Mouse (Mus musculus) midbrain, embryonic 15.5 days (tissue): Measurements from ENCODE around the gene Fbxw7. TPM values are rescaled to one million over a fixed set of nuclear protein-coding genes. Genes with fewer than 3 reads are reported as not detected.
A peak's percentile ranks its signal among the peaks of the same experiment; 100 is the strongest.

Experiments used
- ATAC-seq: fragments of 200-750 bp; cut with Nextera tagmentation; replicated peaks from 2 replicates; pipeline ENCODE4 v1.8.0; 2017; ENCODE audit warnings: moderate TSS enrichment
- H3K27ac ChIP-seq: fragments of 300-500 bp; sonication (generic); 2 replicates; pipeline ENCODE4 v1.5.1; 2015; ENCODE audit warnings: mild to moderate bottlenecking, inconsistent platforms
- H3K27me3 ChIP-seq: fragments of 300-500 bp; sonication (generic); replicated peaks from 2 replicates; pipeline ENCODE4 v1.6.1; 2015; ENCODE audit warnings: inconsistent platforms
- H3K36me3 ChIP-seq: fragments of 300-500 bp; sonication (generic); replicated peaks from 2 replicates; pipeline ENCODE4 v1.6.1; 2015; ENCODE audit warnings: inconsistent platforms
- H3K4me1 ChIP-seq: fragments of 300-500 bp; sonication (generic); 2 replicates; pipeline ENCODE4 v1.6.1; 2015; ENCODE audit warnings: inconsistent platforms
- H3K4me2 ChIP-seq: fragments of 300-500 bp; sonication (generic); 2 replicates; pipeline ENCODE4 v1.6.1; 2015; ENCODE audit warnings: inconsistent platforms, mild to moderate bottlenecking, moderate library complexity
- H3K4me3 ChIP-seq: fragments of 300-500 bp; sonication (generic); 2 replicates; pipeline ENCODE4 v1.5.1; 2015; ENCODE audit warnings: mild to moderate bottlenecking, inconsistent platforms
- H3K9ac ChIP-seq: fragments of 300-500 bp; sonication (generic); 2 replicates; pipeline ENCODE4 v1.6.1; 2015; ENCODE audit warnings: mild to moderate bottlenecking, inconsistent platforms
- H3K9me3 ChIP-seq: fragments of 300-500 bp; sonication (generic); 2 replicates; pipeline ENCODE4 v1.6.1; 2016; ENCODE audit warnings: inconsistent platforms
- WGBS: fragments of 180-500 bp; shearing (Covaris S2); methylation state at CpG from one replicate; pipeline ENCODE4 v1.1.7; 2015; ENCODE audit warnings: mixed read lengths; 5-methylcytosine and 5-hydroxymethylcytosine counted together
- polyA plus RNA-seq: library from polyadenylated mRNA; unstranded; fragments of >200 nt; fragmentation: Nextera tagmentation; extraction: Ambion mirVana; gene quantifications from 2 replicates; pipeline ENCODE4 v1.2.1, GENCODE M21; 2015

Gene Fbxw7
- polyA plus RNA-seq, 1 experiment from 2014 or later, result 28.1 TPM

DNA sequence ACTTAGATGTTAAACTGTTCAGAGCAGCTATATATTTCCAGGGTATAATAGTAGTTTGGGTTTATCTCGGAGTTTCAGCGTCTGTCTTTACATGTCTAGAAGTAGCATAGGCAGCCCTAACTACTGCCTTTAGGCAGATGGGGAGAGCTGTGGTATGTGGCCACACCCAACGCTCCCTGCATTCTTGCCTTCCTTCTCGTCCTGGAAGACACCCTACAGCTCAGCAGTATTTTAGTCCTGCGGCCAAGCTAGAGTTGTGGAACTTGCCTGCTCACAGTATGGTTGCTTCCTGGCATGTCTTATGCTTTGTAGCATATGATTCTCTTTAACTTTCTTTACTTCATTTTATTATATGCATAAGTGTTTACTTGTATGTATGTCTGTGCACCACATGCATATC lies 156.5 kb downstream of the Fbxw7 start:
- WGBS, result 92% methylated on average over 5 of the region's 5 CpGs

DNA sequence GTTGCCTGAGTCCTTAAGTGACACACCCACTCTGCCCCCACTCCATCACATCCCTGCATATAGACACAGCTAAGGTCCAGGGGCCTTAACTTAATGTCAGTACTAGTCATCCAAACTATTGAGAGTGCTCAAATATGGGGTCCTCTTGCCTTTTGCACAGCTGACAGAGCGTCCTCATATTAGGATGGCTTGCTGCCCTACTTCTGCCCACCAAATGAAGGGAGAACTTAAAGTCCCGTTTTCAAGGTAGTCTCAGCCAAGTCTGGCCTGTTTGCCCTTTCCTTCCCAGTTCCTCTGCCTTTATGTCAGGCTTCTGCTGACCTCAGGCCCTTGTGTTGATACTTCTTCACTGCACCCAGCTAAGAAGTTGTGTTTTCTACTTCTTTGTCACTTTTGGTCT lies 157.8 kb downstream of the Fbxw7 start:
- Histone ChIP-seq H3K4me1 (no peaks in the 10 kb centered on the region), H3K9me3 (no peaks in the 10 kb centered on the region), H3K36me3 (0 out of 2 replicates have a peak, but pooled peaks cover 23% of the 10 kb centered on the region), H3K27me3 (no peaks in the 10 kb centered on the region), H3K4me2 (no peak overlapping the region), H3K27ac (no peak overlapping the region), H3K9ac (no peak overlapping the region), H3K4me3 (no peak overlapping the region)
- 92% methylated on average over 2 of the region's 2 CpGs for WGBS
- ATAC-seq, result no peak

More for the DNA sequence above, 156.5 kb downstream of the Fbxw7 start:
- Histone ChIP-seq H3K36me3 (0 out of 2 replicates have a peak, but pooled peaks cover 23% of the 10 kb centered on the region), H3K9ac (no peak overlapping the region), H3K27me3 (no peaks in the 10 kb centered on the region), H3K4me3 (no peak overlapping the region), H3K4me2 (no peak overlapping the region), H3K27ac (no peak overlapping the region), H3K9me3 (no peaks in the 10 kb centered on the region), H3K4me1 (no peaks in the 10 kb centered on the region)
- ATAC-seq, result no peak

DNA sequence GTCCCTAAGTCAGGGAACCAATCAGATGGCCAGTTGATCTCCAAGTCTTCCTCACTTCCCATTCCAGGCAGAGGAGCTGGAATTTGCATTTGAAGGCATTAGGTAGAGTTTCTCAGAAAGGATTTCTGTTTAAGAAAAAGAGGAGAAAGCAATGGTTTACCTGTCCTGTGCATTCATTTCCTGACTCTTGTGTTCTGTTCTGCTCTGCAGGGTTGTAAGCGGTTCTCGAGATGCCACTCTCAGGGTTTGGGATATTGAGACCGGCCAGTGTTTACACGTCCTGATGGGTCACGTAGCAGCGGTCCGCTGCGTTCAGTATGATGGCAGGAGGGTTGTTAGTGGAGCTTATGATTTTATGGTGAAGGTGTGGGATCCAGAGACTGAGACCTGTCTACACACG lies 159.1 kb downstream of the Fbxw7 start:
- Histone ChIP-seq H3K9ac (no peak overlapping the region), H3K36me3 (0 out of 2 replicates have a peak, but pooled peaks cover 20% of the 10 kb centered on the region), H3K4me1 (no peaks in the 10 kb centered on the region), H3K27ac (no peak overlapping the region), H3K4me2 (no peak overlapping the region), H3K4me3 (no peak overlapping the region), H3K27me3 (no peaks in the 10 kb centered on the region), H3K9me3 (no peaks in the 10 kb centered on the region)
- no peak for ATAC-seq
- WGBS, result 78% methylated on average over 9 of the region's 9 CpGs

- WGBS, result 77% methylated on average over 11 of the region's 11 CpGs
- Histone ChIP-seq H3K4me3 (no peak overlapping the region), H3K4me2 (no peak overlapping the region), H3K9me3 (no peaks in the 10 kb centered on the region), H3K27me3 (no peaks in the 10 kb centered on the region), H3K9ac (no peak overlapping the region), H3K4me1 (no peaks in the 10 kb centered on the region), H3K27ac (no peak overlapping the region), H3K36me3 (no peaks in the 10 kb centered on the region)
- ATAC-seq, result no peak
Observed at GRCm38 (mm10) chr3:84978676-84979075, 163.6 kb downstream of the Fbxw7 start.

DNA sequence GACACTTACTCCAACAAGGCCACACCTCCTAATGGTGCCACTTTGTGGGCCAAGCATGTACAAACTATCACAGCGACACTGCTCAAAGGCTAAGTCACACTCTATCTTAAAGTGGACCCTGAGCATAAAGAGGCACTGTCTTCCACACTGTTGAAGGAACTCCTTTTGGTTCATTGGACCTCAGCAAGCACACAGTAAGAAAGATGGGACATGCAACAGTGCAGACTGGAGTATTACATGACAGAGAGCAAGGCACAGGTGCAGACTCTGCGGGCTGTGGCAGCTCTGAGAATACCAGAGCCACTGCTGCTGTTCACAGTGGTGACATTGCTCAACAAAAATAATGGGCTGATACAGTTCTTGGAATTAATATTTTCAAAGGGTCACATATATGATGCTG lies 165.1 kb downstream of the Fbxw7 start:
- WGBS, result over 99% methylated on average over 2 of the region's 2 CpGs
- H3K9ac ChIP-seq, result no peak overlapping the region
- H3K4me1 ChIP-seq, result no peaks in the 10 kb centered on the region
- H3K4me3 ChIP-seq, result no peak overlapping the region
- no peak overlapping the region for H3K4me2 ChIP-seq
- no peaks in the 10 kb centered on the region for H3K9me3 ChIP-seq
- no peak for ATAC-seq
- no peaks in the 10 kb centered on the region for H3K27me3 ChIP-seq
- H3K36me3 ChIP-seq, result no peaks in the 10 kb centered on the region
- H3K27ac ChIP-seq, result no peak overlapping the region

- ATAC-seq, result no peak
- H3K4me2 ChIP-seq, result no peak overlapping the region
- 74% methylated on average over 4 of the region's 4 CpGs for WGBS
- no peak overlapping the region for H3K27ac ChIP-seq
- H3K4me1 ChIP-seq, result no peaks in the 10 kb centered on the region
- no peaks in the 10 kb centered on the region for H3K9me3 ChIP-seq
- no peaks in the 10 kb centered on the region for H3K27me3 ChIP-seq
- no peak overlapping the region for H3K9ac ChIP-seq
- H3K36me3 ChIP-seq, result no peaks in the 10 kb centered on the region
- no peak overlapping the region for H3K4me3 ChIP-seq
Observed at GRCm38 (mm10) chr3:84982688-84983087, 167.6 kb downstream of the Fbxw7 start.

GRCm38 (mm10) chr3:84985121-84985625 lies 170.1 kb downstream of the Fbxw7 start:
- ATAC-seq, result no peak
- H3K27ac ChIP-seq, result no peak overlapping the region

DNA sequence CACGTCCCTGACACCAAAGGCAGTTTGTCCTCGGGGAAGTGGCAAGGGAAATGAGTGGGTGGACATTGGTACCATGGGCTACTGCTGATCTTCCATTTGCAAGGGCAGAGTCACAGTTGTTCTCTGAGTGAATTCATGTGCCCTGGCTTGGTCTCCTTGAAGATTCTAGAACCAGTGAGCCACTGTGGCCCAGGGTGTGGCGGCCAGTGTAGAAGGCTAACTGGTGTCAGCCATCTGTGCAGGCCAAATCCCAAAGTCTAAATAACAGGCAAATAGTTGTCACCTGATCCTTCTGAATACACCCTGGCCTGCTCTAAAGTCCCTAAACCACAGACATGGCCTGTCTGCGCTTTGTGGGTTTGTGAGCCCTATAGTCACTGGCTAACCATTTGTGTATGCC lies 173.8 kb downstream of the Fbxw7 start:
- Histone ChIP-seq H3K9ac (no peak overlapping the region), H3K4me1 (no peaks in the 10 kb centered on the region), H3K27ac (no peak overlapping the region), H3K9me3 (no peaks in the 10 kb centered on the region), H3K4me3 (no peak overlapping the region), H3K36me3 (no peaks in the 10 kb centered on the region), H3K4me2 (no peak overlapping the region), H3K27me3 (no peaks in the 10 kb centered on the region)
- WGBS, result 95% methylated on average over 4 of the region's 4 CpGs
- no peak for ATAC-seq

More at GRCm38 (mm10) chr3:84985121-84985625, 170.1 kb downstream of the Fbxw7 start:
- Histone ChIP-seq H3K4me2 (no peak overlapping the region), H3K9me3 (no peaks in the 10 kb centered on the region), H3K4me1 (no peaks in the 10 kb centered on the region), H3K4me3 (no peak overlapping the region), H3K9ac (no peak overlapping the region), H3K36me3 (no peaks in the 10 kb centered on the region), H3K27me3 (no peaks in the 10 kb centered on the region)
- 91% methylated on average over 8 of the region's 8 CpGs for WGBS

DNA sequence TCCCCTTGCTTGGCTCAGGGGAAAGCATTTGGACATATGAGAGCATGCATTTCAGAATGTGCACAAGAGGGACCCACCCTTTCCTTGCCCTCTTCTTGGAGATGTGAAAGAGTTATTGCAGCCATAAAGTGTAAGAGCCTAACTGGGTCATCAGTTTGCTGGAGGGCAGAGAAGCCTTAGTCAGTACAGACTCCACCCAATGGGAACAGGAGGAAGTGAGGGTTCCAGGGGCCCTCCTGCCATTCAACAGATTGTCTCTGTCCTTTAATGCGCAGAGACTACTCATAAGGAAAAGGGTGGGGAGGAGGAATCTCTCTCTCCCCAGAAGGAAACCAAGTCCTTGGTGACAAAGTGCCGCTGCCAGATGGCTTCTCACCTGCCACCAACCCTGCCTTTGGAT lies 190.2 kb downstream of the Fbxw7 start:
- 89% methylated on average over 2 of the region's 2 CpGs for WGBS
- Histone ChIP-seq H3K4me2 (no peak overlapping the region), H3K9ac (no peak overlapping the region), H3K27ac (no peak overlapping the region), H3K4me1 (no peaks in the 10 kb centered on the region), H3K4me3 (no peak overlapping the region), H3K9me3 (no peaks in the 10 kb centered on the region), H3K27me3 (no peaks in the 10 kb centered on the region), H3K36me3 (no peaks in the 10 kb centered on the region)
- ATAC-seq, result no peak

- no peak overlapping the region for H3K9ac ChIP-seq
- H3K27ac ChIP-seq, result no peak overlapping the region
- ATAC-seq, result no peak
- no peaks in the 10 kb centered on the region for H3K36me3 ChIP-seq
- H3K27me3 ChIP-seq, result no peaks in the 10 kb centered on the region
- WGBS, result 86% methylated on average over 6 of the region's 6 CpGs
- H3K4me1 ChIP-seq, result peaks cover 4% of the 10 kb centered on the region; the same call in 1 of the 2 replicates
- no peaks in the 10 kb centered on the region for H3K9me3 ChIP-seq
- H3K4me3 ChIP-seq, result no peak overlapping the region
- H3K4me2 ChIP-seq, result no peak overlapping the region
Observed at GRCm38 (mm10) chr3:85012889-85013288, 197.8 kb downstream of the Fbxw7 start.

GRCm38 (mm10) chr3:85015667-85016066 lies 200.6 kb downstream of the Fbxw7 start:
- H3K9ac ChIP-seq, result no peak overlapping the region
- H3K4me1 ChIP-seq, result peaks cover 4% of the 10 kb centered on the region; the same call in 1 of the 2 replicates
- H3K36me3 ChIP-seq, result no peaks in the 10 kb centered on the region
- H3K9me3 ChIP-seq, result no peaks in the 10 kb centered on the region
- H3K27ac ChIP-seq, result peak overlapping the region; percentile 53; the same call in 1 of the 2 replicates
- no peak overlapping the region for H3K4me3 ChIP-seq
- 52% methylated on average over 9 of the region's 9 CpGs for WGBS
- ATAC-seq, result no peak; the same call in 1 of the 2 replicates
- no peaks in the 10 kb centered on the region for H3K27me3 ChIP-seq
- no peak overlapping the region for H3K4me2 ChIP-seq

- Histone ChIP-seq H3K27me3 (no peaks in the 10 kb centered on the region), H3K27ac (no peak overlapping the region), H3K9ac (no peak overlapping the region), H3K4me2 (no peak overlapping the region), H3K4me3 (no peak overlapping the region), H3K4me1 (peaks cover 10% of the 10 kb centered on the region; the same call in 1 of the 2 replicates), H3K36me3 (no peaks in the 10 kb centered on the region), H3K9me3 (no peaks in the 10 kb centered on the region)
- no peak for ATAC-seq
Observed at GRCm38 (mm10) chr3:85020137-85020536, 205.1 kb downstream of the Fbxw7 start.

- Histone ChIP-seq H3K36me3 (no peaks in the 10 kb centered on the region), H3K4me2 (no peak overlapping the region), H3K4me3 (no peak overlapping the region), H3K27me3 (no peaks in the 10 kb centered on the region), H3K9me3 (no peaks in the 10 kb centered on the region), H3K4me1 (peaks cover 8% of the 10 kb centered on the region; the same call in 1 of the 2 replicates), H3K9ac (no peak overlapping the region), H3K27ac (no peak overlapping the region)
- 95% methylated on average over 6 of the region's 6 CpGs for WGBS
- no peak for ATAC-seq
Observed at GRCm38 (mm10) chr3:85021816-85022215, 206.7 kb downstream of the Fbxw7 start.
